Mouse (Mus musculus) liver, embryonic 14.5 days (tissue): Measurements from ENCODE around the gene Clec1b. TPM values are rescaled to one million over a fixed set of nuclear protein-coding genes. Genes with fewer than 3 reads are reported as not detected.

Source experiments
- ATAC-seq: fragments of 200-750 bp; cut with Nextera tagmentation; 2 replicates; pipeline ENCODE4 v1.8.0; 2017; ENCODE audit warnings: moderate number of reproducible peaks, mild to moderate bottlenecking, moderate library complexity; ENCODE audit not compliant: insufficient read depth
- DNase-seq, 3 experiments: peaks; one replicate each; pipeline ENCODE4 v3.0.0-alpha.2; 2012 to 2013; ENCODE audit warnings: low read depth in 3 of 3, low spot score in 3 of 3
- H3K27ac ChIP-seq: fragments of 300-500 bp; sonication (generic); 2 replicates; pipeline ENCODE4 v1.5.1; 2014; ENCODE audit warnings: moderate library complexity, mild to moderate bottlenecking, control low read depth, inconsistent platforms
- H3K27me3 ChIP-seq: fragments of 300-500 bp; sonication (generic); 2 replicates; pipeline ENCODE4 v1.6.1; 2014; ENCODE audit warnings: mild to moderate bottlenecking, low read length, moderate library complexity; ENCODE audit not compliant: control insufficient read depth, insufficient read depth
- H3K36me3 ChIP-seq: fragments of 300-500 bp; sonication (generic); replicated peaks from 2 replicates; pipeline ENCODE4 v1.6.1; 2014; ENCODE audit warnings: low read depth; ENCODE audit not compliant: control insufficient read depth, insufficient read depth
- H3K4me1 ChIP-seq, 2 experiments: fragments of 200-500 bp in 1 of 2; fragments of 300-500 bp in 1 of 2; sonication (generic) in 1 of 2; replicated peaks; 2 replicates each; pipeline ENCODE4 v1.6.1; 2012 to 2014; ENCODE audit warnings: antibody characterized with exemption in 1 of 2, inconsistent platforms in 1 of 2, low read length in 1 of 2; ENCODE audit not compliant: control insufficient read depth in 2 of 2, insufficient read depth in 2 of 2
- H3K4me2 ChIP-seq: fragments of 300-500 bp; sonication (generic); 2 replicates; pipeline ENCODE4 v1.6.1; 2014; ENCODE audit warnings: low read depth, mild to moderate bottlenecking, control low read depth, moderate library complexity
- H3K4me3 ChIP-seq, 2 experiments: fragments of 200-500 bp in 1 of 2; fragments of 300-500 bp in 1 of 2; sonication (generic) in 1 of 2; 2 replicates each; pipeline ENCODE4 v1.5.1; 2012 to 2014; ENCODE audit warnings: low read depth in 2 of 2, low read length in 2 of 2, mild to moderate bottlenecking in 2 of 2, control low read depth in 1 of 2, inconsistent platforms in 1 of 2, moderate library complexity in 1 of 2; ENCODE audit not compliant: insufficient read depth in 1 of 2
- H3K9ac ChIP-seq: fragments of 300-500 bp; sonication (generic); replicated peaks from 2 replicates; pipeline ENCODE4 v1.6.1; 2014; ENCODE audit warnings: mild to moderate bottlenecking, control low read depth, moderate library complexity
- H3K9me3 ChIP-seq: fragments of 300-500 bp; sonication (generic); 2 replicates; pipeline ENCODE4 v1.6.1; 2016; ENCODE audit warnings: low read length, mixed read lengths; ENCODE audit not compliant: control insufficient read depth
- CTCF ChIP-seq: IDR thresholded peaks from 2 replicates; pipeline ENCODE4 v1.5.1; 2016; ENCODE audit warnings: antibody characterized with exemption, low read depth, control low read depth
- EP300 ChIP-seq: IDR thresholded peaks from 2 replicates; pipeline ENCODE4 v1.6.1; 2016; ENCODE audit warnings: antibody characterized with exemption, low read depth
- WGBS: fragments of 180-500 bp; shearing (Covaris S2); extraction: QIAGEN DNeasy Blood & Tissue Kit; methylation state at CpG from one replicate; pipeline ENCODE4 v1.1.7; 2014; ENCODE audit not compliant: insufficient replicate concordance; 5-methylcytosine and 5-hydroxymethylcytosine counted together
- polyA plus RNA-seq, 2 experiments: library from polyadenylated mRNA; depleted of rRNA in 1 of 2; stranded (reverse) in 1 of 2; unstranded in 1 of 2; fragments of >200 nt; fragmentation: Nextera tagmentation in 1 of 2; extraction: Ambion mirVana in 1 of 2; gene quantifications; 2 replicates each; pipeline versions ENCODE4 v1.2.1 to v1.2.3; 2012 to 2014

Gene Clec1b
- polyA plus RNA-seq, 2 experiments, result 12.5 to 23.3 TPM

DNA sequence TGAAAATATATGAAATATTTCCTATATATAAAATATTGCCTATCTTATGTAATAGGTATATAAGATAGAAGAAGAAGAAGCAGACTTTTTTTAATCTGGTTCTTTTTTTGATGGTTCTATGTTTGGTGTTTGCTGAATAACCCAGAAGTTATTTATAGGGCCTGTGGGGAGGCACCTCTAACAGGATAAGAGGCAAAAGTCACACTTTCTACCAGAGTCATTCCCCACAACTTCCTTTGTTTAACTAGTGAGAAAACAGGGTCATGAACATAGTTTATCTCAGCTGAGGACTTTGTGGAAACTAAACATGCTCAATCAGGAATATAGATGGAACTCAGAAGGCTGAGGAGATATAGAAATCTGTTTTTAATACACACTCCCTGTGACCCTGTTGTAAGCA lies 8.9 kb downstream of the Clec1b start:
- no peaks in the 10 kb centered on the region for H3K9me3 ChIP-seq
- TF ChIP-seq CTCF, result no peak
- TF ChIP-seq EP300, result no peak
- no peak for DNase-seq
- H3K27ac ChIP-seq, result no peak overlapping the region
- H3K4me2 ChIP-seq, result no peak overlapping the region
- no peak overlapping the region for H3K4me3 ChIP-seq
- H3K4me1 ChIP-seq, result no peaks in the 10 kb centered on the region; a peak in 1 of 4 replicates
- H3K36me3 ChIP-seq, result no peaks in the 10 kb centered on the region
- ATAC-seq, result no peak
- no peak overlapping the region for H3K9ac ChIP-seq
- no peaks in the 10 kb centered on the region for H3K27me3 ChIP-seq

GRCm38 (mm10) chr6:129407324-129407723 lies 10.2 kb downstream of the Clec1b start:
- no peak for DNase-seq
- Histone ChIP-seq H3K27me3 (no peaks in the 10 kb centered on the region), H3K4me3 (no peak overlapping the region), H3K27ac (no peak overlapping the region), H3K4me1 (no peaks in the 10 kb centered on the region; a peak in 1 of 4 replicates), H3K36me3 (no peaks in the 10 kb centered on the region), H3K9me3 (no peaks in the 10 kb centered on the region), H3K4me2 (no peak overlapping the region), H3K9ac (no peak overlapping the region)
- WGBS, result 8% methylated on average over 2 of the region's 2 CpGs
- TF ChIP-seq EP300 (no peak), CTCF (no peak)
- no peak for ATAC-seq

GRCm38 (mm10) chr6:129408562-129408961 lies 11.5 kb downstream of the Clec1b start, which contains the start of gene Clec9a:
TSS of gene Clec9a (plus strand) at chr6:129408862.
- no peaks in the 10 kb centered on the region; a peak in 1 of 4 replicates for H3K4me1 ChIP-seq
- 52% methylated on average over 2 of the region's 2 CpGs for WGBS
- H3K27ac ChIP-seq, result no peak within 1 kb of the TSS
- no peaks in the 10 kb centered on the region for H3K9me3 ChIP-seq
- H3K4me2 ChIP-seq, result no peak within 1 kb of the TSS
- TF ChIP-seq EP300 (no peak), CTCF (no peak)
- H3K4me3 ChIP-seq, result no peak within 1 kb of the TSS
- no peaks in the 10 kb centered on the region for H3K27me3 ChIP-seq
- no peaks in the 10 kb centered on the region for H3K36me3 ChIP-seq
- H3K9ac ChIP-seq, result no peak within 1 kb of the TSS
- DNase-seq (no peak), ATAC-seq (no peak)

- no peak for TF ChIP-seq CTCF
- no peak for TF ChIP-seq EP300
- ATAC-seq (no peak), DNase-seq (no peak)
- H3K36me3 ChIP-seq, result no peaks in the 10 kb centered on the region
- no peaks in the 10 kb centered on the region for H3K4me1 ChIP-seq
- no peak overlapping the region for H3K27ac ChIP-seq
- no peak overlapping the region for H3K4me2 ChIP-seq
- H3K9me3 ChIP-seq, result no peaks in the 10 kb centered on the region
- H3K4me3 ChIP-seq, result no peak overlapping the region
- WGBS, result 57% methylated on average over 1 of the region's 1 CpGs
- no peaks in the 10 kb centered on the region for H3K27me3 ChIP-seq
- H3K9ac ChIP-seq, result no peak overlapping the region
Measured at GRCm38 (mm10) chr6:129414177-129414576, 17.1 kb downstream of the Clec1b start.

- WGBS, result 66% methylated on average over 3 of the region's 3 CpGs
- ATAC-seq (no peak), DNase-seq (no peak)
- H3K9me3 ChIP-seq, result no peaks in the 10 kb centered on the region
- no peak overlapping the region for H3K9ac ChIP-seq
- H3K4me3 ChIP-seq, result no peak overlapping the region
- no peaks in the 10 kb centered on the region for H3K27me3 ChIP-seq
- no peaks in the 10 kb centered on the region for H3K36me3 ChIP-seq
- H3K27ac ChIP-seq, result no peak overlapping the region
- peaks cover 0 to 11% of the 10 kb centered on the region in 2 experiments; a peak in 3 of 4 replicates for H3K4me1 ChIP-seq
- H3K4me2 ChIP-seq, result no peak overlapping the region
- TF ChIP-seq CTCF (no peak), EP300 (no peak)
Measured at GRCm38 (mm10) chr6:129422311-129422710, 25.2 kb downstream of the Clec1b start.
